Mouse (Mus musculus) C2C12 (cell line): ENCODE results near the gene Stk25.

Experiments used
- CEBPB ChIP-seq: IDR thresholded peaks from one replicate; pipeline ENCODE4 v1.6.1; 2011; ENCODE audit warnings: low read depth, mild to moderate bottlenecking, control low read depth, moderate library complexity
- CTCF ChIP-seq: IDR thresholded peaks from one replicate; pipeline ENCODE4 v1.5.1; 2011; ENCODE audit not compliant: control insufficient read depth, insufficient read depth, insufficient read length
- FOSL1 ChIP-seq: IDR thresholded peaks from one replicate; pipeline ENCODE4 v1.8.0; 2011; ENCODE audit warnings: mild to moderate bottlenecking, low read length; ENCODE audit not compliant: poor library complexity, insufficient read depth, severe bottlenecking
- MAX ChIP-seq: IDR thresholded peaks from one replicate; pipeline ENCODE4 v1.6.1; 2011; ENCODE audit warnings: mild to moderate bottlenecking, control low read depth
- MYOG ChIP-seq: IDR thresholded peaks from one replicate; pipeline ENCODE4 v1.6.1; 2011; ENCODE audit not compliant: control insufficient read depth, insufficient read length; ENCODE audit errors: extremely low read depth
- USF1 ChIP-seq: IDR thresholded peaks from one replicate; pipeline ENCODE4 v1.6.1; 2011; ENCODE audit warnings: low read depth, mild to moderate bottlenecking, control low read depth, moderate library complexity

GRCm38 (mm10) chr1:93699159-93699558 lies 40.7 kb upstream of the Stk25 start:
- TF ChIP-seq CTCF = no peak
- no peak for TF ChIP-seq MYOG
- TF ChIP-seq CEBPB = no peak
- no peak for TF ChIP-seq MAX
- no peak for TF ChIP-seq USF1
- TF ChIP-seq FOSL1 = no peak
